8 mouse cellular contexts compared by ENCODE assay signal in genomic region chr6:143326956-143327722, GRCm38 (mm10).
DNase-seq lines count a peak whose midpoint lies in the region.

No protein-coding gene starts in this region.

- peak; percentile 93 for DNase-seq in heart, adult 11 months
- DNase-seq in heart, adult 8-10 months (ENCODE audit: low spot score), result no peak
- DNase-seq in CD4-positive helper T cell, adult 2 months (ENCODE audit: low read depth, low spot score), result peak; percentile 29
- peak; percentile 64 for DNase-seq in induced T-regulatory cell, adult 2 months (ENCODE audit: low read depth)
- DNase-seq in lung, postnatal 4 days, result peak; percentile 23 to 50
- DNase-seq in embryo, embryonic 9.5 days (ENCODE audit: extremely low spot score), result no peak
- DNase-seq in spleen, adult 12 weeks (ENCODE audit: low spot score), result no peak
- DNase-seq in cerebellum, adult 9-11 months, result no peak

Comparison
In these comparisons a context has a peak if more than half of its experiments do, and no peak if none do; other contexts are left out.
1. DNase-seq: peak in heart, adult 11 months (single experiment), CD4-positive helper T cell, adult 2 months (single experiment), induced T-regulatory cell, adult 2 months (single experiment) and lung, postnatal 4 days (2 of 2); none in heart, adult 8-10 months (single experiment), embryo, embryonic 9.5 days (single experiment), spleen, adult 12 weeks (single experiment) and cerebellum, adult 9-11 months (single experiment).